Mouse (Mus musculus) midbrain, embryonic 11.5 days (tissue): ENCODE measurements around the gene Adamts12. TPM values are rescaled to one million over a fixed set of nuclear protein-coding genes. Genes with fewer than 3 reads are reported as not detected.

Source experiments
- ATAC-seq: fragments of 200-750 bp; cut with Nextera tagmentation; 2 replicates; pipeline ENCODE4 v1.8.0; 2017; ENCODE audit warnings: moderate TSS enrichment, moderate library complexity; ENCODE audit not compliant: low FRiP score
- DNase-seq: peaks from one replicate; pipeline ENCODE4 v3.0.0; 2015; ENCODE audit warnings: low spot score; ENCODE audit errors: missing footprints
- H3K27ac ChIP-seq: fragments of 300-500 bp; sonication (generic); 2 replicates; pipeline ENCODE4 v1.5.1; 2014; ENCODE audit warnings: low read depth, low read length
- H3K27me3 ChIP-seq: fragments of 300-500 bp; sonication (generic); 2 replicates; pipeline ENCODE4 v1.6.1; 2014; ENCODE audit warnings: mild to moderate bottlenecking, low read length, moderate library complexity, mixed read lengths; ENCODE audit not compliant: control insufficient read depth, insufficient read depth
- H3K36me3 ChIP-seq: fragments of 300-500 bp; sonication (generic); 2 replicates; pipeline ENCODE4 v1.6.1; 2014; ENCODE audit warnings: mild to moderate bottlenecking, low read length, moderate library complexity, mixed read lengths; ENCODE audit not compliant: control insufficient read depth, insufficient read depth
- H3K4me1 ChIP-seq: fragments of 300-500 bp; sonication (generic); 2 replicates; pipeline ENCODE4 v1.6.1; 2014; ENCODE audit warnings: low read length; ENCODE audit not compliant: control insufficient read depth, insufficient read depth
- H3K4me2 ChIP-seq: fragments of 300-500 bp; sonication (generic); 2 replicates; pipeline ENCODE4 v1.6.1; 2014; ENCODE audit warnings: mild to moderate bottlenecking, moderate library complexity
- H3K4me3 ChIP-seq: fragments of 300-500 bp; sonication (generic); 2 replicates; pipeline ENCODE4 v1.5.1; 2014; ENCODE audit warnings: low read depth, low read length
- H3K9ac ChIP-seq: fragments of 300-500 bp; sonication (generic); 2 replicates; pipeline ENCODE4 v1.6.1; 2014; ENCODE audit warnings: low read length
- H3K9me3 ChIP-seq: fragments of 300-500 bp; sonication (generic); 2 replicates; pipeline ENCODE4 v1.6.1; 2016; ENCODE audit warnings: low read length; ENCODE audit not compliant: control insufficient read depth
- WGBS: fragments of 180-500 bp; shearing (Covaris S2); extraction: QIAGEN DNeasy Blood & Tissue Kit; methylation state at CpG from one replicate; pipeline ENCODE4 v1.1.7; 2014; 5-methylcytosine and 5-hydroxymethylcytosine counted together
- polyA plus RNA-seq: library from polyadenylated mRNA; unstranded; fragments of >200 nt; fragmentation: Nextera tagmentation; extraction: Ambion mirVana; gene quantifications from 2 replicates; pipeline ENCODE4 v1.2.1, GENCODE M21; 2014

Adamts12 gene
- polyA plus RNA-seq, 1 experiment from 2014 or later: 2.9 TPM

- no peak overlapping the region for H3K27ac ChIP-seq
- H3K4me1 ChIP-seq: no peaks in the 10 kb centered on the region
- peaks cover 6% of the 10 kb centered on the region for H3K36me3 ChIP-seq
- ATAC-seq (peak; percentile 63; the same call in 1 of the 2 replicates), DNase-seq (peak; percentile 87)
- no peak overlapping the region for H3K4me2 ChIP-seq
- WGBS: 54% methylated on average over 8 of the region's 8 CpGs
- H3K9ac ChIP-seq: no peak overlapping the region
- no peaks in the 10 kb centered on the region for H3K9me3 ChIP-seq
- H3K27me3 ChIP-seq: no peaks in the 10 kb centered on the region
- H3K4me3 ChIP-seq: no peak overlapping the region
Measured at GRCm38 (mm10) chr15:11380087-11380530, 315.5 kb downstream of the Adamts12 start.

GRCm38 (mm10) chr15:11380616-11381015 is 316.0 kb downstream of the Adamts12 start:
- Histone ChIP-seq H3K27ac (no peak overlapping the region), H3K4me2 (no peak overlapping the region), H3K4me3 (no peak overlapping the region), H3K9ac (no peak overlapping the region), H3K27me3 (no peaks in the 10 kb centered on the region), H3K4me1 (no peaks in the 10 kb centered on the region), H3K36me3 (peaks cover 8% of the 10 kb centered on the region), H3K9me3 (no peaks in the 10 kb centered on the region)
- DNase-seq (no peak), ATAC-seq (no peak)
- 77% methylated on average over 8 of the region's 8 CpGs for WGBS

- no peak for ATAC-seq
- Histone ChIP-seq H3K27ac (no peak overlapping the region), H3K36me3 (peaks cover 18% of the 10 kb centered on the region), H3K4me1 (no peaks in the 10 kb centered on the region), H3K9me3 (no peaks in the 10 kb centered on the region), H3K4me2 (no peak overlapping the region), H3K27me3 (no peaks in the 10 kb centered on the region), H3K9ac (no peak overlapping the region), H3K4me3 (no peak overlapping the region)
- WGBS: 89% methylated on average over 12 of the region's 12 CpGs
- no peak for DNase-seq
Measured at GRCm38 (mm10) chr15:11382585-11382984, 318.0 kb downstream of the Adamts12 start.

- Histone ChIP-seq H3K27ac (no peak overlapping the region), H3K4me2 (no peak overlapping the region), H3K9me3 (no peaks in the 10 kb centered on the region), H3K9ac (no peak overlapping the region), H3K36me3 (peaks cover 23% of the 10 kb centered on the region), H3K4me1 (no peaks in the 10 kb centered on the region), H3K27me3 (no peaks in the 10 kb centered on the region), H3K4me3 (no peak overlapping the region)
- WGBS: 97% methylated on average over 21 of the region's 21 CpGs
- ATAC-seq (no peak), DNase-seq (no peak)
Measured at GRCm38 (mm10) chr15:11383796-11384195, 319.2 kb downstream of the Adamts12 start.

GRCm38 (mm10) chr15:11392903-11393302 is 328.3 kb downstream of the Adamts12 start:
- no peak for ATAC-seq
- H3K4me3 ChIP-seq: no peak overlapping the region
- no peaks in the 10 kb centered on the region for H3K4me1 ChIP-seq
- 98% methylated on average over 16 of the region's 16 CpGs for WGBS
- no peak overlapping the region for H3K27ac ChIP-seq
- H3K36me3 ChIP-seq: peaks cover 33% of the 10 kb centered on the region
- H3K9me3 ChIP-seq: no peaks in the 10 kb centered on the region
- no peak for DNase-seq
- no peak overlapping the region for H3K9ac ChIP-seq
- no peak overlapping the region for H3K4me2 ChIP-seq
- H3K27me3 ChIP-seq: no peaks in the 10 kb centered on the region

GRCm38 (mm10) chr15:11396421-11396820 is 331.8 kb downstream of the Adamts12 start:
- DNase-seq: no peak
- H3K9me3 ChIP-seq: no peaks in the 10 kb centered on the region
- no peak for ATAC-seq
- H3K36me3 ChIP-seq: peaks cover 9% of the 10 kb centered on the region
- H3K4me3 ChIP-seq: no peak overlapping the region
- no peak overlapping the region for H3K4me2 ChIP-seq
- H3K27me3 ChIP-seq: no peaks in the 10 kb centered on the region
- H3K4me1 ChIP-seq: peaks cover 6% of the 10 kb centered on the region
- H3K9ac ChIP-seq: no peak overlapping the region
- 92% methylated on average over 6 of the region's 6 CpGs for WGBS
- H3K27ac ChIP-seq: no peak overlapping the region

Other genes with a start within 250 kb of the Adamts12 start
- gene C1qtnf3, start 112.5 kb upstream of the Adamts12 start, polyA plus RNA-seq: 0.97 and 1.2 TPM in 2 replicates
- gene Amacr, start 83.0 kb upstream of the Adamts12 start, polyA plus RNA-seq: 10.1 and 11.9 TPM in 2 replicates
- 0.08 and 0.22 TPM in 2 replicates for gene Slc45a2, start 64.1 kb upstream of the Adamts12 start, polyA plus RNA-seq
- gene Rxfp3, start 26.8 kb upstream of the Adamts12 start, polyA plus RNA-seq: 1.0 and 1.4 TPM in 2 replicates